Mouse (Mus musculus) adrenal gland, adult 2 months (tissue): ENCODE measurements around the gene Camk2d. TPM values are rescaled to one million over a fixed set of nuclear protein-coding genes. Genes with fewer than 3 reads are reported as not detected.

Experiments used
- DNase-seq: peaks from one replicate; pipeline ENCODE4 v3.0.0; 2021
- polyA plus RNA-seq: library from polyadenylated mRNA; depleted of rRNA; stranded (reverse); fragments of >200 nt; gene quantifications from 2 replicates; pipeline ENCODE4 v1.2.3, GENCODE M21; 2012
- total RNA-seq, 2 experiments: library from RNA; stranded (reverse); gene quantifications; 2 replicates each; pipeline ENCODE4 v1.2.3; 2021

Gene Camk2d
- total and polyA plus RNA-seq, 3 experiments: 101 to 134 (median 116) TPM

DNA sequence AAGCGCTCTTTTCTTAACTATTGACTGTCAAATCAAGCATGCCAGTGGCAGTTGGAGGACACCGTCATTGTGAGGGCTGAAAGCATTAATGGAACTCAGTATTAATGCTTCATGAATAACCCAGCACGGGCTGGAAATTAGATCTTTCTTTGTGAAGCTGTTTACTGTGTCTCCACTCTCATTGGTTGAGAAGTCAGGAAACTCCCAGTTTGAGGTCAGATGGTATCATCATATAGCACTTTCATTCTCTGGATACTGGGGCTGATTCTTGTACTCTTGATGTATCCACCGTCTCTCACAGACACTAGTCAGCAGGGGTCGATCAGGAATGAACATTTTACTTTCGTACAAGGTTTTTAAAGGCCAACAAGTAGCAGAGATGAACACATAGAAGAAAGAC is 54.6 kb downstream of the Camk2d start:
- DNase-seq: no peak

DNA sequence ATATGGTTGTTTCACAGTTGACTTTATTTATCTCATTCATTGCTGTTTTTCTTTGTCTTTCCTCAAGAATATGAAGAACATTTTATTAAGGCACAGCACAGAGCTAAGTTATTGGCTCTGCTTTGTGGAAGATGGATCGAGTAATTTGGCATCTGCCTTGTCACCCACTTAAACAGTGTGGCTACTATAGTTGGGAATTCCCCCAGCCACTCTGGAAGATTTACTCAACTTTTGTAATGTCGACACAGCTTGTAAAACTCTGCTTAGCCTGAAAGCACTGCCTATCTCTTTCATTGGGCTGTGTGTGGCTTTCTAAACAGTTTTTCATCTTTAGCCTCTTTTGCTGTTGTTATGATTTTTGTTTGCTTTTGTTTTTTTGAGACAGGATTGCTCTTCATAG is 56.3 kb downstream of the Camk2d start:
- DNase-seq: no peak

DNA sequence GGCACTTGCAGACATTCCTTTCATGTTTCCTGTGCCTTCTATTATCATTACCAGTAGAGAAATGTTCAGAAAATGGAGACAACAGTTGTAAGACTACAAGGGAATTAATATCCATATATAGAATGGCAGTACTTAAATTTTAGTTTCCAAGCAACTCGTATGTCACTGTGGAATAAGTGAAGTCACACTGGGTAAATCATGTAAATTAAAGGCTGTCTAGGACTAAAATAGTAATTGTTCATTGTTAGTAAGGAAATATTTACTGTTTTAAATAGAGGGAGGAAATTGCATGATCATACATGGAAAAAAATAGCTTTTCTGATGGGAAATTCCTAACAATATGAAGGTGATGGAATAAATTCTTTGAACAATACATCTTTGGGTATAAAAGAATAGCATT is 57.0 kb downstream of the Camk2d start:
- no peak for DNase-seq

DNA sequence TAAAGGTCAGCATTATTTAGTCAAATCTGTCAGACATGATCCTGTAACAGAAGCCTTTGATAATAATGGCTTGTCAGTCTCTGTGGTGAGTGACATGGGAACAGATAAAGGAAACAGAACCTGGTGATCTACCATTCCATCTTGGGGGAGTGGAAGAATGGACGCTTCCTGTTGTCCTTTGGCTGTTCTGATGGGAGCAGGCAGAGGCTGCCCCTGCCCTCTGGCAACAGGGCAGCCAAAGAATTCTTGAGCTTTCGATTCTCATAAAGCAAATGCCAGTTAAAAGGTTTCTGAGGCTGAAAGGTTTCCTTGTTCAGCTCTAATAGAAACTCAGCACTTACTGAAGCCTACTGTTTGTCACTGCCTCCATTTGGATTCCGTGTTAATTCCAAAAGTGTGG is 60.1 kb downstream of the Camk2d start:
- DNase-seq: no peak

DNA sequence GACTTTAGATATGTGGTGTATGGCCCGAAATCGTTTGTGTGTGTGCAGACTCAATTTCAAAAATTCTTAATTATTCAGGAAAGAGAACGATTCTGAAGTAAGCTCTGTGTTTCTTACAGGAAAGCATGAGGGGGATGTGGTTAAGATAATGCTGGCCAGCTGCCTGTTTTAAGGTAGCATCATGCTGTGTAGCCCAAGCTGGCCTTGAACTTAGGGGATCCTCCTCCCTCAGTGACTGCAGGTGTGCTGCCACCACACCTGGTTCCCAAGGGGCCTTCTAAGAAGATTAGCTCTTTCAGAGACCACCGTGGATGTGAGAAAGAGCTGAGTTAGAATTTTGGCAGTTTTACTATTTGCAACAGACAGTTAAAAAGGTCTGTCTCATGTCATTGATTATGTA is 61.8 kb downstream of the Camk2d start:
- DNase-seq: no peak

DNA sequence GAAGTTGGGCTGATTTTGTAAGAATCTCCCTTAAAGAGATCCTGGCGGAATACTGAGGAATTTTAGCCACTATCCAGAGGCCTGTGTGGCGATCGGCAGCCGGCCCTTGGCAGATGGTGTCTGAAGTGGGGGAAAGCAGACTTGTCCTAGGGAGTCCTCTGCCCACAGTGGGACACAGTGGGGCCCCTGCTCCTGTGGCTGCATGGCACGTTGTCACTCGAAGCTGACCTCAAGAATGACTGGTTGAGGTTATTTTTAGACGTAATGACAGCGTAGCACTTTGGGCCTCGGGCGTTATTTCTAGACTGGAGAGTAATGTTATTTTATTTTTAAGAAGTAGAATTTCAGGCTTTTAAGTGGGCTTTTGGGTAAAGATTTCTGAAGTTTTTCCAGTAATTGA is 62.7 kb downstream of the Camk2d start:
- no peak for DNase-seq

DNA sequence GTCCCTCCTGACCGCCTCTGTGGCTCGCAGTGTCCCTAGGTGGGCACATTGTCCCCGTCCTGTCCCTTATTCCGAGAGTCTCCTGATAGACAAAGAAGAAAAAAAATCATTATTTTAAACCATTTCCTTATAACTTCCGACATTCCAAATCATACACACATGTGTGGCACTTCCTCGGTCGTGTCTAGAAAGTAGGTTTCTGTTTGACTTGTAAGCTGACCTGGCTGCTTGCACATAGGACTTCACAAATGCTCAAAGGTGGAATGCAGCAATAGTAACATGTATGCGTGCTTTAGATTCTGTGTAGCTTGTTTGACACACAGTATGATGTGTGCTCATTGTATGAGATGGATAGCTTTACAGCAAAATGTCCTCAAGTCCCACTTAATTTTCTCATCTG is 63.1 kb downstream of the Camk2d start:
- DNase-seq: no peak

DNA sequence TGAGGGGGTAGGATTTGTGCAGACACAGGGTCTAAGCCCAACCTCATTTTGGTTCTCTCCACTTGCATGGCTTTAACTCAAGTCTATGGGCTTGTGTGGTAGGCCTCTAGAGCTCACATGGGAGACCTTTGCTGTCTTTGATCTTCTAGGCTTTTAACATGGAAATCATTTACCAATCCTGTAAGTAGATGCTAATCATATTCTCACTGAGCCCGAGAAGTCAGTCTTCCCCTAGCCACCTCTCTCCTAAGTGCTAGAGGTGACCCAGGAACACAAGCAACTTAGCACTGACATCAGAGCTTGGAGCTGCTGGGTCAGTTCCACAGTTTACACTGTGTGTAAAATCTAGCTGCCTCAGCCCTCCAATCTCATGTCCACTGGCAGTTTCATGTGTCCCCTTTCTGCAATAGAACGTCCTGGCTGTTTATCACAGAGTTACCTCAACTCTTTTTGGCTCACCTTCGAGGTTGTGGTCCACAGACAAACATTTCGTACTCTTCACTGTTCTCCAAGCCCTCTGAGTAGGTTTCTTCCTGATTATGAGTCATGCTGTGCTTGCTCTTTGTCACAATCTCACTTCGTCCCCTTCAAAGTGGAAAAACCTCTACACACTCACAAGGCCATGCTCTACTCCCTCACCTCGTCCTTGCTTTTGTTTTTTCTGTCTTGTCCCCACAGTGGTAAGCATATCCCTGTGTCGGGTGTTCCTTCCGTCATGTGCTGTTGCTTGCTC is 63.9 kb downstream of the Camk2d start:
- peak; percentile 56 for DNase-seq

DNA sequence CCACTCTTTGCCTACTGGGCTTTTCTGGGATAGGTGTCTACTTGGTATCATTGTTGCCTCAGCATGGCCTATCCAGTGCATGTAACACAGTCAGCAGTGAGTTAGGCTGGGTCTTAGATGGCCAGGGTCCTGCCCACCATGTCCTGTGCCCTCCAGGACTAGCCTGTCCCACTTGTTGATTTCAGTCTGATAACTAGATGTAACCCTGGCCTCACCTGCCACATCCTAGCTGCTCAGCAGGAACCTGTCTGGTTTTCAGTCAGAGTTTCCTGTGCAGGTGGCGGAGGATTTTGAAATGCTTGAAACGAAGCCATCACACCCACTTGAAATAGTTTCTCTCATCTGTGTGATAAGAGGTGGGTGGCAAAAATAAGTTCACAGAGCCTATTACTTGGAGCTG is 64.5 kb downstream of the Camk2d start:
- no peak for DNase-seq

DNA sequence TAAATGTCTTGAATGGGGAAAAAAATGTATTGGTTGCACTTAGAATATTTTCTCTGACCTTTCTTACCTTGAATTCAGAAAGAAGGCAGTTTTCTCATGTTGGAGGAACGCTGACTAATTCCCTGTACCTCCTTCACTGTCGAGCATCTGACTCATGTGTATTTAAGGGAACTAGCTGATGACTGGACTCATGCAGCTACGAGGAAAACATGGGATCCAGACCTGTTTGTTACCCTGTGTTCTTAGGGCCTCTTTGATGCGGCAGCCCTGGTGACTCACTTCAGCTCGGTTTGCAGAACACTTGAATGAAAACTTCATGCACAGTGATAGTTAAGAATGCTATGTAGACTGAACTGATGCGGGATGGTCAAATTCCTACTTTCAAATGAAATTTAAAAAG is 64.9 kb downstream of the Camk2d start:
- DNase-seq: peak; percentile 56

DNA sequence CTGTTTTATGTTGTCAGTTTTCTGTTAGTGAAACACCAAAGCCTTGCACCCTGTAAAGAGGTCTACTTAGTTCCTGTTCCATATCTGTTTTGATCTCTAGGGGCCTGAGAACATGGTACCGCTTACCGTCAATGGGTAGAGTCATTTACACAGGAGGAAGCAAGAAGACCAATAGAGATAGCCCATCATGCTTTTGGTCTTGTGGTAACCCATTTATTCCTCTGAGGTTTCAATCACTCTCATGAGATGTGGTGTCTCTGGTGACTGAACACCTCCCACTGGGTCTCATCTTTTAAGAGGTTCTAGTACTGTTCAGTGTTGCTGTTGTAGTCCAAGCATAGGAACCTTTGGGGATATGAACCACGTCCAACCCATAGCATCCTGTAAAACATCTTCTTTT is 65.8 kb downstream of the Camk2d start:
- no peak for DNase-seq

DNA sequence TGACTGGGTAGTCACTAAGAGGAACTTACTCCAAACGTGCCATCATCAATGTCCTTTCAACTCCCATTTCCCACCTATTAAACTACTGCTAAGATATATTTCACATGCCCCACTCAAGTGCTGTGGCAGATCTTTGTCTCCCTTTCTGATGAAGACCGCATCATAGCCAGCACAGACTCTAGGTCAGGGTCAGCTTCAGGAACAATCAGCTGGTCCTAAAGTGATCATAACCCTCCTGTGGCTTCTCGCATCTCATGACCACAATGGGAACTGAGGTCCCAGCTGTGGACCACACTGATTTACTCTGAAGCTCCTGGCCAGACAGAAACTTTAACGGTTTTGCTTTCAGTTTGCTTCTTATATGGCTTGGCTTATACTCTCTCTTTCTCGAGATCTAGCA is 67.3 kb downstream of the Camk2d start:
- DNase-seq: peak; percentile 59

DNA sequence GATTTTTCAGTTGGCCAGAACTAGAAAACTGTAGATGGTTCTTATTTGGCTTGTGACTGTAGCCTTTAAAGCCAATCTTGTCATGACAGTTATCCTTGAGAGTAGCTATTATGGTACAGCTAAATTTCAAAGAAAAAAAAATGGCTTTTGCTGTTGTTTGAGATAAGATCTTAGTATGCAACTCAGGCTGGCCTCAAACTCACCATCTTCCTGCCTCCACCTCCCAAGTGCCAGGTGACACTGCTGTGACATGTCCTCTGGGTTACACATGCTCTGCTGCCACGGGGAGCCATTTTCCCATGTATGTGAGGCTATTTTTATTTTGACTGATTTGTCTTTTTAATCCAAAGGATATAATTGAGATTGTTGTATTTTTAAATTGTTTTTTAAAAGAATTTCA is 69.8 kb downstream of the Camk2d start:
- DNase-seq: no peak

DNA sequence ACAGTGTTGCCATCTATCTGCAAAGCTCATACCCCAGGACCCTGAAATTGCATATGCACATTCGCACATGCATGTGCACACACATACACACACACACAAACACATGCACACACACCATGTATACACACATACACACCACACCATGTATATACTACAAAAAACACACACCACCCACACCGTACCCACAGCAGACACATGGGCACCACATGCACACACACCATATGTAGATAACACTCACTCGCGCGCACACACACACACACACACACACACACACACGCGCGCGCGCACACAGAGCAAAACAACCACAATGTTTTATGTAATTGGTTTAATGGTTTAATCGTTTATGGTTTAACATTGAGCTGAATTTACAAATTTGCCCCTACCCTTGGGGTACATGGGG is 70.9 kb downstream of the Camk2d start:
- DNase-seq: no peak

DNA sequence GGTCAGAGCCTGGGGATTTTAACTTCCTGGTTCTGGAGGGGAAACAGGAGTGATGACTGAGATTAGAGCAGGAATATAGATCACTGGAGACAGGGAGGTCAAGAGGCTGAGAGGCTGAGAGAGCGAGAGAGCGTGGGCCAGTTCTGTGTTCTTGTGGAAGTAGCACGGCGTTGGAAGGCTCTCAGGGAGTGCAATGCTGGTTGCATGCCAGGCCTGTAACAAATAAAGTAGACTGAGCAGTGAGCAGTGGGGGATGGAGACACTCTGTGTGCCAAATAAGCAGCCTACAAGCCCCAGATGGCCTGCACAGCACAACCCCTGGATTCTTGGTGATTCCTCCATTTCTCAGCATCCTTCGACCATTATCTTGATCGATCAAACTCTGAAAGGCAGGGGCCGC is 71.3 kb downstream of the Camk2d start:
- DNase-seq: peak; percentile 62

DNA sequence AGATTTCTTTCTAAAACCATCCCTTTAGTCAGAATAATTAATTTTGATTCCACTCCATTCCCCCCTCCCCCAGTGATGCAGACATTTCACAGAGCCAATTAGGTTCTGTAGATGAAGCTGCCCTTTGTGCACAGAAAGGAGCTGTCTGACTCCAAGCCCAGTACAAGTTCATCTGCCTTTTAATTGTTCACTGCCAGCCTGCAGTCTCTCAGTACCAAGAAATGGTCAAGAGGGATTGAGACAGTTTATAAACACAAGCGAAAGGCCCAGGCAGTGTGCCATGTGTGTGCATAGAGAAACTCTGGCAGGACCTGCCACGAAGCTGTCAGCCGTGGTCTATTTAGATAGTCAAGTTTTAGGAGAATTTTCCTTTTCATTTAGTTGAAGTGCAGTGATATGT is 72.0 kb downstream of the Camk2d start:
- DNase-seq: no peak

DNA sequence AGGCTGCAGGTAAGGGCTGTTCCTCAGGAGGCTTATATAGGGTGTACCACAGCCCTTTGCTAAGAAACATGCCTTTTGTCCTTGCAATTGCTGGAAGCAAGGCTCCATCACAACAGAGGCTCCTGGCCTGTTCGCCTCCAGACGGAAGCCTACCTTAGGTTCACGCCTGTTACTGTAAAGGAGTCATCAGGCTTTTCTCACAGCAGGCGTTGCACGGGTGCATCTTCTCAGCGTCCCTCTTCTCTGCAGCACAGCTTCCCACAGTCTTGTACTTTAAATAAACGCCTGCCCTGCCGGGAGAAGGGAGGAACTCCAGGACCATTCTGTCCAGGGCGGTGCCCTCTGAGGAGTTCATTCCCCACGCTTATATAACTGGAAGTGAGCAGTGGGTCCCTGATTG is 72.6 kb downstream of the Camk2d start:
- no peak for DNase-seq

DNA sequence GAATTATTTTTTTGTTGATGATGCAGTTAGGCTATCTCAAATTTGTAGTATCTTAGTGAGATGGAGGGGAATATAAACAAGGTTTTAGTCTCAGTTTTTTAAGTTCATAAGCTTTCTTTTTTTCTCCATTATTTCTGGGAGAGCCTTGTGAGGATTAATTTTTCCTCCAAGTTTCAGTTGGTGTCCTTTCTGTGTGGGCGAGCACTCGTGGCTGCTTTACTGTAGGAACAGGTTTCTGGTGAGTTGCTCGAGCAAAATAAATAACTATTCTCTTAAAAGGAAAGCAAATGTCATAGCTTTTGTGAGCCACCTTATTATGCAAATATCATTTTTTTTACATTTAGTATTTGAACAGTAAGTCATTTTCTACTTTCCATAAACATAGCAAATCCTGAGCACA is 74.3 kb downstream of the Camk2d start:
- DNase-seq: no peak

DNA sequence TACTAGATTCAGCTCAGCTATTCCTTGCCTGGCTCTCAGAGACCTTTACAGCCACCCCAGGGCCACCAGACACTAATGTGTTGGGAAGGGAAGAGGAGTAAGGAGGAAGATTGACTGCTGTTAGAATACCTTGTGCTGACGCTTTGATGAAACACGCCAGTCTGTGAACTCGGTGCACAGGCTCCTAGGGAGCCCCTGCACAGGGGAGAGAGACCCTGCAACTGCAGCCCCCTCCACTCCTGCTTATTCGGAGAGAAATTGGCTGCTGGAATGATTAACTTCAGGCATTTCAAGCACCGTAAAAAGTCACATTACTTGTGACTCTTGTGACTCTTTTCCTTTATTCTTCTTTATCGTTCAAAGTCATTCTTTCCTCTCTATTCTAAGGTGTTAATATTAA is 75.2 kb downstream of the Camk2d start:
- no peak for DNase-seq

DNA sequence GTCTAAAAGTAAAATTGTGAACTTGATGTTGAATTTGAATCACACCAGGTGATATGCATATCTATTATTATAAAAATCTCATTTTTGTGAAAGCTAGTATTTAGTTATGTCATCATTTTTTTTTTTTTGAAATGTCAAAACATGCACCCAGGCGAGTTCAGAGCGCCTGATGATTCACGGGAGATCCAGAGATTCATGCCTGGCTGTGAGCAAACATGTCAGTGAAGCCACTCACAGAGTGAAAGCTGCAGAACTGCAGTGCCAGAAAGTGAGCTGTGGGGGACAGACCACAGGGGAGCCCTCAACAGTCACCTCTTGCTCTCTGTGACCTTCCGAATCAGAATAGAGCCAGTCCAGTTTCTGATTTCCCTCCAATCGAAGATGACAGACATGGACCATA is 84.9 kb downstream of the Camk2d start:
- no peak for DNase-seq

DNA sequence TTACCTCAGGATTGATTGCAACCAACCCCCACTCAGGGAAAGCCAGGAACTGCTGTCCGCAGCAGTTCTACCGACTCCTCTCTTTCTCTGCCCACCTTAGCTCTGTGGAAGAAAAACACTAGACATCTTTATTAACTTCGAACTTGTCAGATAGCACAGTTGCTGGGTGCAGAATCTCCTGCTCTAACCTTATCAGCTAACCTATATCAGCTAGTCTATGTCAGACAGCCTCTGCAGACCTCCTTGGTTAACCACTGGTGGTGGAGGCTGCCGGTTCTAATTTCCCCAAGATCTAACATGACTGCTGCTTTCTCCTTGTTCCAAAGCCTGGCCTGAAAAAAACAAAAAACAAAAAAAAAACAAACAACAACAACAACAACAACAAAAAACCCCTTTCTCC is 85.9 kb downstream of the Camk2d start:
- DNase-seq: no peak

DNA sequence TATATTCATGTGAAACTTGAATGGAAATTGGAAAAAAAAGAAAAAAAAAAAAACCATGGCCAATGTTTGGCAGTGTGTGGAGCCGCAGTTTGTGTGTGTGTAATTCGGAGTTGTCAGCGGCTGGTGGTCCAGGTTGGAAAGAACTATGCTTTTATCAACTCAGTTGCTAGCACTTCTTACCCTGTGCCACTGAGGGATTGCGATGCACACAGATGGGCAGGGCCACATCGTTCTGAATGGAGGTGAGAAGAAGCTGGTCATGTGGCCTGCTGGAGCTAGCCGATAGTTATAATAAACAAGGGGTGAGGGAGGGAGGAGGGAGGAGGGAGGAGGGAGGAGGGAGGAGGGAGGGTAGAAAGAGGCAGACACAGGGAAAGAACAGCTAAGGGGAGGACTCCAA is 89.3 kb downstream of the Camk2d start:
- no peak for DNase-seq

DNA sequence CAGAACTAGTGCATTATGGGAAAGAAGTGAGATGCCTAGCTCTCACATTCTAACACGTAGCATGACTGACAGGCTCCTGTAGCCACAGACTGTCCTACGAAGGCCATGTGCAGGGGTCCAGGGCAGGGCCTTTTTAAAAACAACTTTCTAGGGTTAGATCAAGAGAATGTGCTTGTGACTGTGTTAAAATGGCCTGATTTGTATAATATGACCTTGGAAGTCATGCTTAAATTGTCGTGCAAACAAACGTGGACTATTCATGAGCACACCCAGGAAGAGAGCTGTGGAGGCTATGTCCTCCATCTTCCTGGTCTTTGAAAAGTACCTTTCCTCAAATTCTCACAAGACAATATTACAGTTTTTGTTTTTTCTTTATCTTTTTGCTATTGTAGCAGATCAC is 91.0 kb downstream of the Camk2d start:
- no peak for DNase-seq

DNA sequence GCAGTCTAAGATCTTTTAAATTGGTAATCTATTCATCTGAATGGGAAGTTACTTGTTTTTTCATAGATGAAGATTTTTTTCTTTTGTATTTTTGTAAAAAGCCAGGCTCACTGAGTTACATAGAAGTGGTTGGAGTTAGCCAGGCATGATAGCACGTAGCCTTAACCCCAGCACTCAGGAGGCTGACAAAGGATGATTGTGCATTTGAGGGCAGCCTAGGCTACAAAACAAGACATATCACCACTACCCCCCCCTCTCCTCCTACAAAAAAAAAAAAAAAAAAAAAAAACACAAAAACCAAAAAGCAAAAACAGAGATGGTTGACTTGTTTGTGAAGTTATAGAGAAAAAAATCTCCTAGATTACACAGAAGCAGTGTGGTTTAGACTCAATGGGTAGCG is 92.4 kb downstream of the Camk2d start:
- no peak for DNase-seq
